Mouse (Mus musculus) ES-E14 (cell line): Measurements from ENCODE around the gene Gm28374.

Source experiments
- MAFK ChIP-seq: IDR thresholded peaks from 2 replicates; pipeline ENCODE4 v1.6.1; 2014; ENCODE audit warnings: mild to moderate bottlenecking, low read depth, low read length, inconsistent platforms; ENCODE audit not compliant: insufficient read depth
- ZC3H11A ChIP-seq: IDR thresholded peaks from 2 replicates; pipeline ENCODE4 v1.6.1; 2012; ENCODE audit warnings: low read depth, mild to moderate bottlenecking, inconsistent platforms, low read length, borderline replicate concordance

DNA sequence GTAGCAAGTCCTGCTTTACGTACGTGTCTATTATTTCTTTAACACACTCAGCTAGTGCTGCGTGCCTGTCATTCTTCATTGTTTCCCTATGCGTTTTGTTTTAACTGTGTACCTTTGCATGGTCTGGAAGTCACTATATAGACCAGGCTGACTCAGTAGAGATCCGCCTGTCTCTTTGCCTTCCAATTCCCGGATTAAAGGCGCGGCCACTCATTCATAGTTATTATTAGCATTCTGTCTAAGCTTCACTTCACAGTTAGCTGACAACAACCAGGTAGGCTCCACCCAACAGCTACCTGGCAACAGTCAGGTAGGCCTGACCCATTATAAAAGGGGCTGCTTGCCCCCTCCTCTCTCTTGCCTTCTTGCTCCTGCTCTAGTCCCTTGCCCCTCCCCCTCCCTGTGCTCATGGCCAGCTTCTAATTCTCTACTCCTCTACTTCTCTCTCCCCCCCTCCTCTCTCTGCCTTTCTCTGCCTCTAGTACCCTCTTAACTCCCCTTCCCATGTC, 36.7 kb upstream of the Gm28374 start:
- no peak for TF ChIP-seq ZC3H11A
- no peak for TF ChIP-seq MAFK
